Mouse (Mus musculus) bone marrow, adult 2 months (tissue): ENCODE measurements at regions not wholly inside any gene's neighbourhood (a gene's known extent, or its start where the extent isn't known, plus 50 kb on each side); places are given as distances from the start of the nearest gene placed in this dataset.

ENCODE experiments used
- CTCF ChIP-seq: fragments of 200-500 bp; IDR thresholded peaks from 2 replicates; pipeline ENCODE4 v1.5.1; 2011; ENCODE audit warnings: low read length, control low read depth; ENCODE audit not compliant: control insufficient read depth, insufficient read depth
- POLR2A ChIP-seq: fragments of 200-500 bp; IDR thresholded peaks from 2 replicates; pipeline ENCODE4 v1.6.1; 2011; ENCODE audit warnings: low read depth, mild to moderate bottlenecking, control low read depth, low read length, borderline replicate concordance; ENCODE audit not compliant: control insufficient read depth

DNA sequence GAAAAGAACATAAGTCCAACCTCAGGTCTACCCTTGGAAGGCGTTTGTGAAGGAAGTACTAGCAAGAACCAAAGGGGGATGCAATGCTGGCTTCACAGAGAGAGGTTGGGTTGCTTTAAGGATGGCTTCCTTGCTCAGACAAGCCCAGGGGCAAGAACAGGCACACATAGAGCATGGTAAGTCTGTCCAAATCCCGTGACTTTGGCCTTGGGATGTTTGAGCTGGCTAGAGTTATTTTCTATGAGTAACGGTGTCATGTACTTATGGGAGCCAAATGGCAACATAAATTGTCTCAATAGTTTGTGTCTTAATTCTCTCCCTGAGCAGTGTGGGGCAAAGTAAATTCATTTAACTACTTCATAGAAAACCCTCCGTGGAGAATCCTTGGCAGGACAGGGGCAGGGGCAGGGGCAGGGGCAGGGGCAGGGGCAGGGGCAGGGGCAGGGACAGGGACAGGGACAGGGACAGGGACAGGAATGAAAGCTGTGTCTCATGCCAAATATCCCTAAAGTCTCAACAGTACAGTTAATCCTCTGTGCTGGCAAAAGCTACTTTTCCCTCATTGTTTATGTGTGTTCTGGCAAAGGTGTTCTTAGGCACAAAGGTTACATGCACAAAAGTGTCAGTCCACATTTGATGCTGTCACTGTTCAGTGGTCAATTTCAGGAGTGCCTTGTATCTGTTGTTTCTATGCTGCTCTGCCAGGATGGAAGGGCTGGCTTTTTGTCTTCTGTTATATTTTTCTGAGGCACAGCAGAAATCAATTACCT is 167.7 kb downstream of the Ifng start:
- TF ChIP-seq POLR2A = no peak
- TF ChIP-seq CTCF = no peak
